Mouse (Mus musculus) urinary bladder, postnatal 10 days (tissue): ENCODE results near the gene Tmem201.

Experiments used
- DNase-seq: peaks from one replicate; pipeline ENCODE4 v3.0.0; 2022; ENCODE audit warnings: low spot score

Gene Tmem201

DNA sequence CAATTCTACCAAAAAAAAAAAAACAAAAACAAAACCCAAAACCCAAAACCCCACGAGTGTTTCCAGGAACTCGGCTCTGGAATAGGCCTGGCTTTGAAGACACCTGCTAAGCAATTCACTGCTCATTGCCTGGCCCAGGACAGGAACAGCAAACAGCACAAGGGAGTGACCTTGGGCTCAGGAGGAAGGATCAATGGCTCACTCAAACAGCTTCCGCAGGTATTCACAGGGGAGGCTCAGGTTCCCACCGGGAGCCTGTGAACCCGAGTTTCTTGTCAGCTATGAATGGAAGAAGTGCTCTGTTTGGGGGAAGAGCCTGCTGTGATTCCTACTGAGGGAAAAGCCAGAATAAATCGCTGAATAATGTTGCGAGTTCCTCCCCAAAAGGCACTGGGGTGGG, 54.0 kb downstream of the Tmem201 start:
- no peak for DNase-seq

DNA sequence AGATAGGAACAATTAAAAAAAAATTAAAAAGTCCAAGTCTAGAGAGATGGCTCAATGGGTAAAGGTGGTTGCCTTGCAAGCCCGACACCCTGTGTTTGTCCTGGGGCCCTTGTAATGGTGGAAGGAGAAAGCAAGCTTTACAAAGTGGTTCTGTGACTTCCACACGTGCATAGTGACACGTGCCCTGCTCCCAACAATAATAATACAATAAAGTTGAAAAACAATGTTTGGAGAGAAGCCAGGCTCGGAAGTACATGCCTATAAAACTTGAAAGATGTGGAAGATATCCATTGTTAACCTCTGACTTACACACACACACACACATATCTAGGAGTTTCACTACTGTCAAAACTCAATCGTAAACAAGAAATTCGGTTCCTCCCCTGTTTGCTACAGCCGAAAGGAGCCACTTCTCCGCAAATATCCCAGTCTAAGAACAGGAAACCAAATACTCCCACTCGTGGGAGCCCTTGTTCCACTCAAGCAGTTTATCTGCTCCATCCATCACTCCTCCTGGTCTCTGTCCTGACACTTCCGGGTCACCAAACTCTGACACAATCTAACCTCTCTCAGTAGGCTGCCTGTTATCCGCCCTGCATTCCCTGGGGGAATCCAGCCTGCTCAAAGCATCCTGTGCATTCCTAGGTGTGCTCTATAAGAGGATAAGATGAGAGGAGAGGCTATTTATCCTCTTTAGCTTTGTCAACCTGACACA, 58.6 kb downstream of the Tmem201 start:
- DNase-seq: no peak

DNA sequence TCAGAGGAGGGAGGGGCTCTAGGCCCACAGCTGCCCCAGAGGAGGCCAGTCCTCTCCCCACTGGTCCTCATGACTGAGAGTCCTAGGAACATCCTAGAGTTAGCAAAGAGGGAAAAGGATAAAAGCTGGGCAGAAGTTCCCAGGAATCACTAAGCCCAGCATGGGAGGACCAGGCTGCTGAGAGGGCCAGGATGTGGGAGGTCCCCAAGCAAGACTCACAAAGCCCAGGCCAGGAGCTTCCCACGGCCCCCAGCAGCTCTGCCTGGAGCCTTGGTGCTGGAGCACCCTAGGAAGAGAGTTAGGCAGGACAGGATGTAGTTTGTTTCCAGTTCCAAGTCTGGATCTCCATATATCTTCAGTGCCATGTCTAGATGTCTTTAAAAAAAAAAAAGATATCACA, 59.8 kb downstream of the Tmem201 start:
- DNase-seq: no peak

DNA sequence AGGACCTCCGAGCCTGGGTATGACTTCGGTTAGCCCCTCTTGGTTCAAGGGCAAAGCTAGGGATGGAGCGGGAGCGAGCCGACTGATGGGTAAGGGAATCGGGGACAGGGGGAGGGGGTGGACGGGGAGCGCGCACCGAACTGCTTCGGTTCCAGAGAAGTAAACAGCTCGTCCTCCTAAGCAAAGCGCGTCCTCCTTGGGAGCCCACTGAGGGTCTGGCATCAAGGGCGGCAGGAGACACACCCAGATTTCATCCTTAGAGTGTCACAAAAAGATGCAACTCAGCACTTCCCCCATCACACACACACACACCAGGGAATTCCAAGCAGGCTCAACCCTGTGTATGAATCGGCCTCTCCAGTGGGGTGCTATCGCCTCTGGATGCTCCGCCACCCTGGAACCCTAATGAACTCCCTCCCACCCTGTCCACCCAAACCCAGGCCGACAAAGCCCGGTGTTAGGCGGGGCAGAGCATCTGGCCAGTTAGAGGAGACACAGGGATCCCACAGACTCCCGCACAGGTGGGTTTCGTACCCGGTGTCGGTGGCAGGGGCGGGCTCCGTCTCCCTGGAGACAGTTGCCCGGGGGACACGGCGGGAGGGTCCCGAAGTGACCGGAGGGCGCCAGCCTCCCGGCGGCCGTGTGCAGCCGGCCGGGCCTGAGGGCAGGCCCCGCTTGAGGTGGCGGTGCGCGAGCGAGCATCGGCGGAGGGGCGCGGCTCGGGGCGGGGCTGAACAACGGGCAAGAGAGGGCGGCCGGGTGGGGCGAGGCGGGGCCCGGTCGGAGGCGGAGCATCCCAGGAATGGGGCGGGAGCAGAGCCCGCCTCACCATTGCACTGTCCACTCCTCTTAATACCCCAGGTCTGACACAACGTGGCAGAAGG, 62.2 kb downstream of the Tmem201 start:
- peak; percentile 32 for DNase-seq

DNA sequence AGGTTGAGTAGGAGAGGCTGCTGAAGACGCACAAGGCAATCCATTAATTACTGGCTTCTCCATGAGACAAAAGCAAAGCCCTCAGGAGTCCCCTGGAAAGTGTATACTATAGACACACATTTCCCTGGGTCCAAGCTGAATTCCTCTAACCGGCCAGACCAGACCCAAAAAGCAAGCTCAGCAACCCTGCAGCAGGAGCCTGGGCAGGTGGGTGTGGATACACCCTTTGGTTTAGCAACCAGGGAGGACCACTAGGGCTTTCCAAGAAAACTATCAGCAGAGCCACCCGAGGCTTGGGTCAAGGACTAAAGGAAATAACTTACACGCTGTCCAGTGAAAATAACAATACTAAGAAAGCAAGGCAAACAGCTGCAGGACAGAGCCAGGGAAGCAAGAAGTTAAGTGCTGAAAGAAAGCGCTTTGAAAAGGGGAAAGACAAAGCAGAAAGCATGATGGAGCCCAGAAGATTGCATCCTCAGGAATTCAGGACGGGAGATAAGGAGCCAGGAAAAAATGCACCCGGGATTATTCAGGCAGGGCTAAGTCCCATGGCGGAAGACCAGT, 62.9 kb downstream of the Tmem201 start:
- DNase-seq: no peak

DNA sequence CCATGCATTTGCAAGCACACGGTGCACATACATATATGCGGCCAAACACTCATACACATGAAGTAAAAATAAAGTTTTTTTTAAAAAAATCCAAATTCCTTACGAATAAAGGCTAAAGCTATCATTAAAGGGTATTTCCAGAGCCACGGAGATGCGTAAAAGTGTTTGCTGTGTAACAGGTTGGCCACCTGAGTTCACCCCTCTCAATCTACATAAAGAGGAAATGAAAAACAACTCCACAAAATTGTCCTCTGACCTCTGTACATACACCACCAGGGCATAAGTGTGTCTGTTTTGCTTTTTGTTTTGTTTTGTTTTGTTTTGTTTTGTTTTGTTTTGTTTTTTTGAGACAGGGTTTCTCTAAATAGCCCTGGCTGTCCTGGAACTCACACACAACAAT, 65.1 kb downstream of the Tmem201 start:
- DNase-seq: no peak

DNA sequence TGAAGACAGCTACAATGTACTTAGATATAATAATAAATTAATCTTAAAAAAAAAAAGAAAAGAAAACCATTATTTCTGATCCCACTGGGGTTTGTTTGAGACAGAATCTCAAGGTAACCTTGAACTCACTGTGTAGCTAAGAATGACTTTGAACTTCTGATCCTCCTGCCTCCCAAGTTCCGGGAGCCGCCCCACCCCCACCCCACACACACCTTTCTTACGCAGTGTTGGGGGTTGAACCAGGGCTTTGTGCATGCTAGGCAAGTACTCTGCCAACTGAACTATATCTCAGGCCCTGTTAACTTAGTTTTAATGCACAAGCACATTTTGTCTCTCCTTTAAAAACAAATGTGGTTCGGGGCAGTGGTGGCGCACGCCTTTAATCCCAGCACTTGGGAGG, 66.7 kb downstream of the Tmem201 start:
- DNase-seq: no peak

DNA sequence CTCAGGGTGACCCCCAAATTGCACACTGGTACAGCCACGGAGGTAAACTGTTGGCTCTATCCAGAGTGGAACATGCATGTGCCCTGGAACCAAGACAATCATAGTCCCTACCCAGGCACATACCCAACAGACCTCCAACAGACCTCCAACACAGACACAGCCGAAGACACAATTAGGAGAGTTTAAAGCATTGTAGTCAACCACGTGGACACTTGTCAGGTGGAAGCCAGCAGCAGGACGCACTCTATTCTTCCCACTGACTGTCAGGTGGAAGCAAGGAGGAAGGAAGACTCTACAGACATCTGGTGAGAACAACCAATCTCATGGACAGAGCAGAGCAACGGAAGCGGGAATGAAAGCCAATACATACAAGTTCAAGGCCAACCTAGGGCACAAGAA, 72.2 kb downstream of the Tmem201 start:
- DNase-seq: no peak
